Mouse (Mus musculus): ENCODE data around the gene Dnajc15. TPM values are rescaled to one million over a fixed set of nuclear protein-coding genes. Genes with fewer than 3 reads are reported as not detected.

The Dnajc15 gene
- polyA plus RNA-seq, 1 experiment from 2014 or later = 100 TPM

- WGBS = 84% methylated on average over 4 of the region's 4 CpGs
- no peaks in the 10 kb centered on the region for H3K9me3 ChIP-seq (ENCODE audit: control insufficient read depth, low read length)
- no peak overlapping the region for H3K4me2 ChIP-seq
- H3K36me3 ChIP-seq (ENCODE audit: control insufficient read depth, insufficient read depth, low read length) = no peaks in the 10 kb centered on the region
- no peak overlapping the region for H3K27ac ChIP-seq (ENCODE audit: low read depth, low read length)
- no peak overlapping the region for H3K9ac ChIP-seq (ENCODE audit: low read depth, low read length)
- no peaks in the 10 kb centered on the region; the same call in 1 of the 2 replicates for H3K4me1 ChIP-seq (replicated peaks; ENCODE audit: control insufficient read depth, insufficient read depth, low read length)
- H3K4me3 ChIP-seq (ENCODE audit: low read depth, low read length) = no peak overlapping the region
- DNase-seq (ENCODE audit: low spot score) (no peak), ATAC-seq (replicated peaks; ENCODE audit: low FRiP score) (no peak)
- no peaks in the 10 kb centered on the region for H3K27me3 ChIP-seq (replicated peaks; ENCODE audit: control insufficient read depth, insufficient read depth, low read length)
Observed at GRCm38 (mm10) chr14:77846206-77846605, 28.7 kb downstream of the Dnajc15 start.

GRCm38 (mm10) chr14:77845479-77845878 lies 29.4 kb downstream of the Dnajc15 start:
- no peaks in the 10 kb centered on the region for H3K36me3 ChIP-seq (ENCODE audit: control insufficient read depth, insufficient read depth, low read length)
- WGBS = 60% methylated on average over 1 of the region's 1 CpGs

GRCm38 (mm10) chr14:77840574-77840973 lies 34.4 kb downstream of the Dnajc15 start:
- H3K9me3 ChIP-seq (ENCODE audit: control insufficient read depth, low read length) = no peaks in the 10 kb centered on the region
- no peaks in the 10 kb centered on the region for H3K27me3 ChIP-seq (replicated peaks; ENCODE audit: control insufficient read depth, insufficient read depth, low read length)
- H3K9ac ChIP-seq (ENCODE audit: low read depth, low read length) = no peak overlapping the region
- DNase-seq (ENCODE audit: low spot score) (no peak), ATAC-seq (replicated peaks; ENCODE audit: low FRiP score) (no peak)
- no peak overlapping the region for H3K4me2 ChIP-seq
- no peak overlapping the region for H3K27ac ChIP-seq (ENCODE audit: low read depth, low read length)
- H3K36me3 ChIP-seq (ENCODE audit: control insufficient read depth, insufficient read depth, low read length) = no peaks in the 10 kb centered on the region
- no peak overlapping the region for H3K4me3 ChIP-seq (ENCODE audit: low read depth, low read length)
- no peaks in the 10 kb centered on the region; the same call in 1 of the 2 replicates for H3K4me1 ChIP-seq (replicated peaks; ENCODE audit: control insufficient read depth, insufficient read depth, low read length)
- WGBS = 80% methylated on average over 6 of the region's 6 CpGs

More at GRCm38 (mm10) chr14:77845479-77845878, 29.4 kb downstream of the Dnajc15 start:
- no peak overlapping the region for H3K4me3 ChIP-seq (ENCODE audit: low read depth, low read length)
- ATAC-seq (replicated peaks; ENCODE audit: low FRiP score) (no peak), DNase-seq (ENCODE audit: low spot score) (no peak)
- H3K4me1 ChIP-seq (replicated peaks; ENCODE audit: control insufficient read depth, insufficient read depth, low read length) = no peaks in the 10 kb centered on the region; the same call in 1 of the 2 replicates
- no peaks in the 10 kb centered on the region for H3K9me3 ChIP-seq (ENCODE audit: control insufficient read depth, low read length)
- H3K27me3 ChIP-seq (replicated peaks; ENCODE audit: control insufficient read depth, insufficient read depth, low read length) = no peaks in the 10 kb centered on the region
- H3K4me2 ChIP-seq = no peak overlapping the region
- H3K9ac ChIP-seq (ENCODE audit: low read depth, low read length) = no peak overlapping the region
- H3K27ac ChIP-seq (ENCODE audit: low read depth, low read length) = no peak overlapping the region

GRCm38 (mm10) chr14:77840078-77840477 lies 34.8 kb downstream of the Dnajc15 start:
- H3K27me3 ChIP-seq (replicated peaks; ENCODE audit: control insufficient read depth, insufficient read depth, low read length) = no peaks in the 10 kb centered on the region
- no peak overlapping the region for H3K9ac ChIP-seq (ENCODE audit: low read depth, low read length)
- no peak overlapping the region for H3K4me3 ChIP-seq (ENCODE audit: low read depth, low read length)
- ATAC-seq (replicated peaks; ENCODE audit: low FRiP score) (no peak), DNase-seq (ENCODE audit: low spot score) (no peak)
- H3K9me3 ChIP-seq (ENCODE audit: control insufficient read depth, low read length) = no peaks in the 10 kb centered on the region
- no peak overlapping the region for H3K27ac ChIP-seq (ENCODE audit: low read depth, low read length)
- no peaks in the 10 kb centered on the region for H3K36me3 ChIP-seq (ENCODE audit: control insufficient read depth, insufficient read depth, low read length)
- no peak overlapping the region for H3K4me2 ChIP-seq
- WGBS = 92% methylated on average over 2 of the region's 2 CpGs
- H3K4me1 ChIP-seq (replicated peaks; ENCODE audit: control insufficient read depth, insufficient read depth, low read length) = no peaks in the 10 kb centered on the region

- ATAC-seq (replicated peaks; ENCODE audit: low FRiP score) = no peak
- H3K27me3 ChIP-seq (replicated peaks; ENCODE audit: control insufficient read depth, insufficient read depth, low read length) = no peaks in the 10 kb centered on the region
- H3K9me3 ChIP-seq (ENCODE audit: control insufficient read depth, low read length) = no peaks in the 10 kb centered on the region
- H3K27ac ChIP-seq (ENCODE audit: low read depth, low read length) = no peak overlapping the region
- 80% methylated on average over 2 of the region's 2 CpGs for WGBS
- no peak for DNase-seq (ENCODE audit: low spot score)
- H3K4me3 ChIP-seq (ENCODE audit: low read depth, low read length) = no peak overlapping the region
- no peak overlapping the region for H3K4me2 ChIP-seq
- no peaks in the 10 kb centered on the region for H3K36me3 ChIP-seq (ENCODE audit: control insufficient read depth, insufficient read depth, low read length)
- no peak overlapping the region for H3K9ac ChIP-seq (ENCODE audit: low read depth, low read length)
- no peaks in the 10 kb centered on the region for H3K4me1 ChIP-seq (replicated peaks; ENCODE audit: control insufficient read depth, insufficient read depth, low read length)
Observed at GRCm38 (mm10) chr14:77836794-77837193, 38.1 kb downstream of the Dnajc15 start.

GRCm38 (mm10) chr14:77832359-77832758 lies 42.6 kb downstream of the Dnajc15 start:
- H3K4me1 ChIP-seq (replicated peaks; ENCODE audit: control insufficient read depth, insufficient read depth, low read length) = no peaks in the 10 kb centered on the region
- no peaks in the 10 kb centered on the region for H3K27me3 ChIP-seq (replicated peaks; ENCODE audit: control insufficient read depth, insufficient read depth, low read length)
- no peak for DNase-seq (ENCODE audit: low spot score)
- H3K4me2 ChIP-seq = no peak overlapping the region
- no peak overlapping the region for H3K9ac ChIP-seq (ENCODE audit: low read depth, low read length)
- ATAC-seq (replicated peaks; ENCODE audit: low FRiP score) = no peak
- H3K36me3 ChIP-seq (ENCODE audit: control insufficient read depth, insufficient read depth, low read length) = no peaks in the 10 kb centered on the region
- H3K4me3 ChIP-seq (ENCODE audit: low read depth, low read length) = no peak overlapping the region
- no peak overlapping the region for H3K27ac ChIP-seq (ENCODE audit: low read depth, low read length)
- no peaks in the 10 kb centered on the region for H3K9me3 ChIP-seq (ENCODE audit: control insufficient read depth, low read length)

- H3K4me1 ChIP-seq (replicated peaks; ENCODE audit: control insufficient read depth, insufficient read depth, low read length) = no peaks in the 10 kb centered on the region
- H3K4me2 ChIP-seq = no peak overlapping the region
- DNase-seq (ENCODE audit: low spot score) (no peak), ATAC-seq (replicated peaks; ENCODE audit: low FRiP score) (no peak)
- 84% methylated on average over 4 of the region's 4 CpGs for WGBS
- no peak overlapping the region for H3K27ac ChIP-seq (ENCODE audit: low read depth, low read length)
- H3K9ac ChIP-seq (ENCODE audit: low read depth, low read length) = no peak overlapping the region
- no peaks in the 10 kb centered on the region for H3K9me3 ChIP-seq (ENCODE audit: control insufficient read depth, low read length)
- H3K27me3 ChIP-seq (replicated peaks; ENCODE audit: control insufficient read depth, insufficient read depth, low read length) = no peaks in the 10 kb centered on the region
- H3K4me3 ChIP-seq (ENCODE audit: low read depth, low read length) = no peak overlapping the region
- no peaks in the 10 kb centered on the region for H3K36me3 ChIP-seq (ENCODE audit: control insufficient read depth, insufficient read depth, low read length)
Observed at GRCm38 (mm10) chr14:77831936-77832335, 43.0 kb downstream of the Dnajc15 start.

GRCm38 (mm10) chr14:77829673-77830072 lies 45.3 kb downstream of the Dnajc15 start:
- DNase-seq (ENCODE audit: low spot score) = no peak
- ATAC-seq (replicated peaks; ENCODE audit: low FRiP score) = no peak
- Histone ChIP-seq H3K36me3 (ENCODE audit: control insufficient read depth, insufficient read depth, low read length) (no peaks in the 10 kb centered on the region), H3K4me3 (ENCODE audit: low read depth, low read length) (no peak overlapping the region), H3K9ac (ENCODE audit: low read depth, low read length) (no peak overlapping the region), H3K27ac (ENCODE audit: low read depth, low read length) (no peak overlapping the region), H3K9me3 (ENCODE audit: control insufficient read depth, low read length) (no peaks in the 10 kb centered on the region), H3K27me3 (replicated peaks; ENCODE audit: control insufficient read depth, insufficient read depth, low read length) (no peaks in the 10 kb centered on the region), H3K4me1 (replicated peaks; ENCODE audit: control insufficient read depth, insufficient read depth, low read length) (no peaks in the 10 kb centered on the region), H3K4me2 (no peak overlapping the region)
- 83% methylated on average over 4 of the region's 4 CpGs for WGBS

GRCm38 (mm10) chr14:77825891-77826290 lies 49.0 kb downstream of the Dnajc15 start:
- ATAC-seq (replicated peaks; ENCODE audit: low FRiP score) = no peak
- 82% methylated on average over 3 of the region's 3 CpGs for WGBS

More at GRCm38 (mm10) chr14:77825891-77826290, 49.0 kb downstream of the Dnajc15 start:
- no peak overlapping the region for H3K27ac ChIP-seq (ENCODE audit: low read depth, low read length)
- H3K4me2 ChIP-seq = no peak overlapping the region
- DNase-seq (ENCODE audit: low spot score) = no peak
- H3K9ac ChIP-seq (ENCODE audit: low read depth, low read length) = no peak overlapping the region
- no peaks in the 10 kb centered on the region for H3K9me3 ChIP-seq (ENCODE audit: control insufficient read depth, low read length)
- no peak overlapping the region for H3K4me3 ChIP-seq (ENCODE audit: low read depth, low read length)
- no peaks in the 10 kb centered on the region for H3K4me1 ChIP-seq (replicated peaks; ENCODE audit: control insufficient read depth, insufficient read depth, low read length)
- no peaks in the 10 kb centered on the region for H3K36me3 ChIP-seq (ENCODE audit: control insufficient read depth, insufficient read depth, low read length)
- H3K27me3 ChIP-seq (replicated peaks; ENCODE audit: control insufficient read depth, insufficient read depth, low read length) = no peaks in the 10 kb centered on the region
